Mouse (Mus musculus) forebrain, postnatal 0 days (tissue): ENCODE results near the gene Scamp1. TPM values are rescaled to one million over a fixed set of nuclear protein-coding genes. Genes with fewer than 3 reads are reported as not detected.

ENCODE experiments used
- ATAC-seq: fragments of 200-750 bp; cut with Nextera tagmentation; 2 replicates; pipeline ENCODE4 v1.8.0; 2017; ENCODE audit warnings: mild to moderate bottlenecking, moderate library complexity
- DNase-seq: peaks from one replicate; pipeline ENCODE4 v3.0.0-alpha.2; 2015
- H3K27ac ChIP-seq: fragments of 300-500 bp; sonication (generic); 2 replicates; pipeline ENCODE4 v1.5.1; 2014; ENCODE audit warnings: low read depth, mild to moderate bottlenecking, antibody characterized with exemption, low read length, moderate library complexity, mixed read lengths
- H3K27me3 ChIP-seq: fragments of 300-500 bp; sonication (generic); 2 replicates; pipeline ENCODE4 v1.6.1; 2014; ENCODE audit warnings: mild to moderate bottlenecking, low read length, mixed read lengths; ENCODE audit not compliant: insufficient read depth
- H3K36me3 ChIP-seq: fragments of 300-500 bp; sonication (generic); 2 replicates; pipeline ENCODE4 v1.6.1; 2014; ENCODE audit warnings: mild to moderate bottlenecking, moderate library complexity; ENCODE audit not compliant: insufficient read depth
- H3K4me1 ChIP-seq: fragments of 300-500 bp; sonication (generic); 2 replicates; pipeline ENCODE4 v1.6.1; 2014; ENCODE audit warnings: antibody characterized with exemption; ENCODE audit not compliant: insufficient read depth
- H3K4me2 ChIP-seq: fragments of 300-500 bp; sonication (generic); 2 replicates; pipeline ENCODE4 v1.6.1; 2014; ENCODE audit warnings: low read depth, mild to moderate bottlenecking, moderate library complexity
- H3K4me3 ChIP-seq: fragments of 300-500 bp; sonication (generic); 2 replicates; pipeline ENCODE4 v1.5.1; 2014; ENCODE audit warnings: low read depth, low read length, mixed read lengths
- H3K9ac ChIP-seq: fragments of 300-500 bp; sonication (generic); 2 replicates; pipeline ENCODE4 v1.6.1; 2014; ENCODE audit warnings: mild to moderate bottlenecking
- H3K9me3 ChIP-seq: fragments of 300-500 bp; sonication (generic); 2 replicates; pipeline ENCODE4 v1.6.1; 2016; ENCODE audit warnings: low read length
- CTCF ChIP-seq: sonication (generic); IDR thresholded peaks from 2 replicates; pipeline ENCODE4 v1.5.1; 2016; ENCODE audit warnings: antibody characterized with exemption, control low read depth, low read depth
- WGBS: fragments of 180-500 bp; shearing (Covaris S2); extraction: QIAGEN DNeasy Blood & Tissue Kit; methylation state at CpG from one replicate; pipeline ENCODE4 v1.1.7; 2014; 5-methylcytosine and 5-hydroxymethylcytosine counted together
- polyA plus RNA-seq: library from polyadenylated mRNA; unstranded; fragments of >200 nt; fragmentation: Nextera tagmentation; extraction: Ambion mirVana; gene quantifications from 2 replicates; pipeline ENCODE4 v1.2.1, GENCODE M21; 2015
- total RNA-seq: library from RNA; depleted of rRNA; stranded (reverse); fragments of >200 nt; gene quantifications from 2 replicates; pipeline ENCODE4 v1.2.3, GENCODE M21; 2014

Gene Scamp1
- total and polyA plus RNA-seq, 2 experiments from 2014 or later: 116 to 119 TPM

GRCm38 (mm10) chr13:94254286-94254685 is 31.4 kb downstream of the Scamp1 start:
- Histone ChIP-seq H3K27ac (no peak overlapping the region), H3K9me3 (no peaks in the 10 kb centered on the region), H3K4me2 (no peak overlapping the region), H3K27me3 (no peaks in the 10 kb centered on the region), H3K4me3 (no peak overlapping the region), H3K9ac (no peak overlapping the region), H3K36me3 (no peaks in the 10 kb centered on the region), H3K4me1 (no peaks in the 10 kb centered on the region)
- no peak for TF ChIP-seq CTCF
- 90% methylated on average over 3 of the region's 3 CpGs for WGBS
- no peak for ATAC-seq
- DNase-seq: no peak

DNA sequence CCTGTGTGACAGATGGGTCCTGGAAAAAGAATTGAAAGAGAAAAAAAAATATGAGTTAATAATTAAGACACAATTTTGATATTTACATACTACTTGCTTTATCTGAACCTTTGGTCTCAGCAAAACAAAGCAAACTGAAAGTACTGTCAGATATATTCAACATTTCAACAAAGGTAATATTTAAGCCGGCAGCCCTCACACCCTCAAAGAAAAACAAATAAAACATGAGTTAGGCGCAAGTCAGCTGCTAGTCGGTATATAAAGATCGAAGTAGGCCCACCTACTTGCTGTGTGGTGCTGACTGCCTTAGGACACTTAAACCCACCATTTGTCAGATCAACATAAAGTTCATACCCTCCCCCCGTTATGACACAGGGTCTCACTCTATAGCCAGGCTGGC is 32.6 kb downstream of the Scamp1 start:
- 93% methylated on average over 5 of the region's 5 CpGs for WGBS
- Histone ChIP-seq H3K9ac (no peak overlapping the region), H3K27me3 (no peaks in the 10 kb centered on the region), H3K27ac (no peak overlapping the region), H3K4me1 (no peaks in the 10 kb centered on the region), H3K4me2 (no peak overlapping the region), H3K4me3 (no peak overlapping the region), H3K9me3 (no peaks in the 10 kb centered on the region), H3K36me3 (no peaks in the 10 kb centered on the region)
- no peak for TF ChIP-seq CTCF
- ATAC-seq (no peak), DNase-seq (no peak)

DNA sequence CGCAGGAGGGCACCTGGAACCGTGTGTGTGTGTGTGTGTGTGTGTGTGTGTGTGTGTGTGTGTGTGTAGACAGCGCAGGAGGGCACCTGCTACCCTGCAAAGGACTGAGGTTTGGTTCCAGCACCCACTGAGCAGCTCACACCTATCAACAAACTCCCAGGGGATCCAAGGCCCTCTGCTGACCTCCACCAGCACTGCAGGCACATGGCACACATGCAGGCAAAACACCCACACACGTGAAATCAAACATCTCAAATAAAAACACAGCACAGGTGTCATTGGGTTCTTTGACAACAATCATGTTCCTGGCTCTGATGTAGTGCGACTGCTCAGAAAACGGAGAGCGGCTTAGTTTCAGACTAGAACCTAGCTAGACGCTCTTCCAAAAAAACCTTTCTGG is 34.9 kb downstream of the Scamp1 start:
- H3K4me3 ChIP-seq: no peak overlapping the region
- no peak overlapping the region for H3K9ac ChIP-seq
- no peaks in the 10 kb centered on the region for H3K9me3 ChIP-seq
- ATAC-seq: no peak
- H3K27ac ChIP-seq: no peak overlapping the region
- TF ChIP-seq CTCF: no peak
- no peak overlapping the region for H3K4me2 ChIP-seq
- DNase-seq: no peak
- 92% methylated on average over 6 of the region's 8 CpGs for whole genome bisulfite sequencing
- no peaks in the 10 kb centered on the region for H3K4me1 ChIP-seq
- H3K36me3 ChIP-seq: no peaks in the 10 kb centered on the region
- no peaks in the 10 kb centered on the region for H3K27me3 ChIP-seq

DNA sequence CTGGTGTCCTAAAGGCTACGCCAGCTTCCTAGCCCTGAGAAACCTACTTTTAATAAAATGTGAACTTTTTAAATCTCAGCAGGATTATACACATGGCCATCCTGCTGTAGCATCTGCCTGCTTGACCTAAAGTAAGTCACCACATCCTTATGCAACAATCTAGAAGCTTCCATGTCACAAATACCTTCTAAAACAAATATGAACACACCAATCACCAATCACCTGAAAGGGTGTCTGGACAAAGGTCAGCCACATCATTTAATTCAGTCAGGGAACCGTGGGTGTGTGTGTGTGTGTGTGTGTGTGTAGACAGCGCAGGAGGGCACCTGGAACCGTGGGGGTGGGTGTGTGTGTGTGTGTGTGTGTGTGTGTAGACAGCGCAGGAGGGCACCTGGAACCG is 35.5 kb downstream of the Scamp1 start:
- WGBS: 91% methylated on average over 6 of the region's 6 CpGs
- H3K27me3 ChIP-seq: no peaks in the 10 kb centered on the region
- no peak overlapping the region for H3K4me2 ChIP-seq
- no peaks in the 10 kb centered on the region for H3K4me1 ChIP-seq
- ATAC-seq (no peak), DNase-seq (no peak)
- no peak for TF ChIP-seq CTCF
- no peaks in the 10 kb centered on the region for H3K9me3 ChIP-seq
- no peak overlapping the region for H3K27ac ChIP-seq
- no peak overlapping the region for H3K4me3 ChIP-seq
- no peak overlapping the region for H3K9ac ChIP-seq
- H3K36me3 ChIP-seq: no peaks in the 10 kb centered on the region

- Histone ChIP-seq H3K4me3 (no peak overlapping the region), H3K4me2 (no peak overlapping the region), H3K27me3 (no peaks in the 10 kb centered on the region), H3K4me1 (no peaks in the 10 kb centered on the region), H3K9me3 (no peaks in the 10 kb centered on the region), H3K36me3 (no peaks in the 10 kb centered on the region), H3K9ac (no peak overlapping the region), H3K27ac (no peak overlapping the region)
- TF ChIP-seq CTCF: no peak
- 80% methylated on average over 2 of the region's 2 CpGs for WGBS
- no peak for ATAC-seq
- DNase-seq: no peak
These were observed 42.8 kb downstream of the Scamp1 start for GRCm38 (mm10) chr13:94242897-94243296.

DNA sequence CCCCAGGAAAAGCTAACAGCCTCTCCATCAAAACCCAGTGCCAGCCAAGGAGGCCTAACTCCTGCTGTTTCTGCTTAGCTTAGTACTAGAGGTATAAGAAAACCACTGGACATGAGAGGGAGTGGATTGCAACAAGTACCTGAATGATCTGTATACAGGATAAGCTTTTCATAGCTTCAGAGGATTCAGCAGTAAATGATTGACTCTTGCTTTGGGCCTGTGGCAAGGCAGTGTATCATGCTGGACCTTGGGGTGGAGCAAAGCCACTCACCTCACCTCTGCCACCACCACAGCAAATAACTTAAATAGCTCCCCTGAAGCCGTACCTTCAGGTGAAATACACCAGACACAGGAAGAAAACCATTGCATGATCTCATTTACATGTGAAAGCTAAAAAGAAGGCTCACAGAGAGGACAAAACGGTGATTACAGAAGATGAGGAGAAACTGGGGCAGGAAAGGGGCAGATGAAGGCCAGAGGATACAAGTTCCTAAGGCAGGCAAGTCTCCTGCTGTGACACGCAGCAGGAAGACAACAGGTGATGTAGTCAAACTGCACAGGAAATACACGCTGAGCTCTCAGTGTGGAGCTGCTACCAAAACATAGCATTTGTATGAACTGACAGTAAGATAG is 43.6 kb downstream of the Scamp1 start:
- DNase-seq (no peak), ATAC-seq (no peak)
- Histone ChIP-seq H3K9ac (no peak overlapping the region), H3K27me3 (no peaks in the 10 kb centered on the region), H3K9me3 (no peaks in the 10 kb centered on the region), H3K4me3 (no peak overlapping the region), H3K27ac (no peak overlapping the region), H3K36me3 (no peaks in the 10 kb centered on the region), H3K4me2 (no peak overlapping the region), H3K4me1 (no peaks in the 10 kb centered on the region)
- WGBS: 42% methylated on average over 4 of the region's 4 CpGs
- no peak for TF ChIP-seq CTCF

- WGBS: 81% methylated on average over 5 of the region's 5 CpGs
- Histone ChIP-seq H3K36me3 (no peaks in the 10 kb centered on the region), H3K27ac (no peak overlapping the region), H3K9me3 (no peaks in the 10 kb centered on the region), H3K27me3 (no peaks in the 10 kb centered on the region), H3K4me2 (no peak overlapping the region), H3K9ac (no peak overlapping the region), H3K4me1 (no peaks in the 10 kb centered on the region), H3K4me3 (no peak overlapping the region)
- DNase-seq (no peak), ATAC-seq (no peak)
- no peak for TF ChIP-seq CTCF
These were observed 44.8 kb downstream of the Scamp1 start for GRCm38 (mm10) chr13:94240873-94241272.
